Mouse (Mus musculus) liver, adult (tissue): ENCODE measurements around the gene Nbeal2.

ENCODE experiments used
- GATA4 ChIP-seq: IDR thresholded peaks from 2 replicates; pipeline ENCODE4 v1.6.1; 2014; ENCODE audit warnings: mild to moderate bottlenecking, low read length; ENCODE audit not compliant: insufficient replicate concordance

Nbeal2 gene

DNA sequence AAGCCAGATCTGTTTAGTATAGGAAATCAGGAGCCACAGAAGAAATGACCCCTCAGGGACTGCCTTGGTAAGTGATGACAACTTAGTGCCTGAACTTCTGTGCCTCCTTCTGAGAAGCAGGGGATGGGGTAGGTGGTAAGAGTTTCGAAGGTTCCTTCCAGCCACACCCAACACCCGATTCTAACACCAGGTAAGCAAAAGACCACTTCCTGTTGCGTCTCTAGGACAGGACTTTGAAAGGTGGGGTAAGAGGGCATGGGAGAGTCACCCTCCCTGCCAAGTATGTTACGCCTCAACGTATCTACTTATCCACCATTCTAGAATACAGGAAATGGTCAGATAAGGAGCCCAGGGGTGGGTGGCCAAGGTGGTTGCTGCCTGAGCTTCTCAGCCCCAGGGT is 13.0 kb downstream of the Nbeal2 start:
- TF ChIP-seq GATA4: no peak

DNA sequence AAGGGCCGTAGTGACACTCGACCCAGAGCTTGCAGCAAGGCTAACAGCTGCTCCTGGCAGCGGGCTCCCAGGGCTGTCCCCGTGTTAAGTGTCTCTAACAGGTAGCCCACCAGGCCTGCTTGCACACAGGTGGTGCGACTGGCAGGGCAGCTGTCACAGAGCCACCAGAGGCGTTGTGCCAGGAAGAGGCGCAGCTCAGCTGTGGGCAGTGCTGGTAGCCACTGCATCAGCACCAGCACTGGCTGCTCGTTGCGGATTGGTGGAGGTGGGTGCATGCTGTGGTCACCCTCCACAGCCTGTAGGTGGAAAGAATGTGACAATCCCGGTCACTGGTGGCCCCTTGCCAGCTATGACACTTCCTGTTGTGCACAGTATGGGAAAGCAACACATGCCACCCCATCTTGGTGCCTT is 15.3 kb downstream of the Nbeal2 start:
- TF ChIP-seq GATA4: no peak

DNA sequence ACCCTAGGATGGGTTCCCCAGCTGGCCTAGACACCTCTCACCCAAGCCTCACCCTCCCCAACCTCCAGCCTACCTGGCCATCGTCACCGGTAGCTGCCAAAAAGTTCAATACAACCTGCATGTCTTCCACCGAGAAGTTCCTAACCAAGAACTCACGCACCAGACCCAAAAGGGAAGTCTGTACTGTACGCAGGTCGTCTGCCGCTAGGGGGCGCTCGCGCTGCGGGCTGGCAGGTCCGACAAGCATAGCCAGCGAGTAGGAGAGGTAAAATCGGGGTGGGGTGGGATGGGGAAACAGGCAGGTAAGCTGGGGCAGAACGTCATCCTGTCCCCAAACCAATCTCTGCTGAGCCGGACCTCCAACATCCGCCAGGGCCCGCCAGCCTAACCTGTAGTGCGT is 18.7 kb downstream of the Nbeal2 start:
- no peak for TF ChIP-seq GATA4

DNA sequence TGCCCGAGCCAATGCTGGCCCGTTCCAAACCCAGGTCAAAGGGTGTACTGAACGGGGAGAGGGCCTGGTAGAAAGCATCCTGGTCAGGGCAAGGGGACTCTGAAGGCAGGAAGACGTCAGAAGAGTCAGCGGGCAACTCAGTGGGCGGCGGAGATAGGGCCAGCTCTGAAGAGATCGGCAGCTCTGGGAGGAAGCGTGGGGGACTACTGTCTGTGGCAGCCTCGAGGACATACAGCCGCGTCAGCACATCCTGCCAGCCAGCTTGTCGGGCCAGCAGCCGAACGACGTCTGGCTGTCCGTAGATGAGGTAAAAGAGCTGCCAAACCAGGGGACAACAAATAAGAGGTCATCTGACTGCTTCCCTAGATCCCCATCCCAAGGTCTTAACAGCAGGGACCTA is 20.1 kb downstream of the Nbeal2 start:
- TF ChIP-seq GATA4: peak; percentile 41; the same call in 1 of the 2 replicates

DNA sequence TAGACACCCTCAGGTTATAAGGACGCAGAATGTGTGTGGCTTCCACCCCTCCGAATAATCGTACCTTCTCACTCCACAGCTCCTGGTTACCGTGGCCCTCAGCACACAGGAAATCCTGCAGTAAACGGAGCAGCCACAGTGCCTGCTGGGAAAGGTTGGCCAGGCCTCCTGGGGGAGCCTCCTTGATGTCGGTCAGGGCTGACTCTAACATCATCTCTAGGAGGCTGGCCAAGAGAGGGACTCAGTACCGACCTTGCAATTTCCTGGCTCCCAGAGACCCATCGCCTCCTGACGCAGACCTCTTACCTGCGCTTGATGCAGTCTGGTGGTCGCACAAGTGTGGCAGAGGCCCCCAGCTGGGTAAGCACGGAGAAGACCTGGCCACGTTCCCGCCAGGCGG is 21.3 kb downstream of the Nbeal2 start:
- TF ChIP-seq GATA4: no peak

DNA sequence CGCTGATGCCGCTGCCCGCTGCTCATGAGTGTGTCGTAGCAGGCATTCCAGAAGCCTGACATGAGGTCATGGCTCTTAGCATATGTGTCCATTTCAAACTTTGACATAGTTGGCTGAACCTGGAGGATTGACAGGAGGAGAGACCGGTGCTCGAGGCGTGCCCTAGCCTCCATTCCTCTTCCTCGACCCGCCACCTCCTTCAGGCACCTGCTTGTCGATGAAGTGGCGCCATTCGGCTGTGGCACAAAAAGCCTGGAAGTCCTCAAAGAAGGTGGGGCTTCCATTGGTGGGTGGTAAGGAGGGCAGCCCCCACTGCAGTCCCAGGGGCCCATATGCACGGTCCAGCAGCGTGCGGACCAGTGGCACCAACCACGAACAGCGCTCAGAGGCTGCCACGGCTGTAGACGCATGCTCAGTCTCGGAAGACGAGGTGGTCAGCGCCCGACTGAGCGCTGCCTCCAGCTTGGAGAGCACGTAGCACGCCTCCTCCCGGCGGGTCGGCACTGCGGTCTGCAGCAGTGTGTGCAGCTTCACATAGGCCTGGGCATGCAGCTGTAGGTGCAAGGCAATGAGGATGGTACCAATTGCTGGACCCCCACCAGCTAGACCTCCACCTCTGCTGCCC is 22.2 kb downstream of the Nbeal2 start:
- no peak for TF ChIP-seq GATA4

DNA sequence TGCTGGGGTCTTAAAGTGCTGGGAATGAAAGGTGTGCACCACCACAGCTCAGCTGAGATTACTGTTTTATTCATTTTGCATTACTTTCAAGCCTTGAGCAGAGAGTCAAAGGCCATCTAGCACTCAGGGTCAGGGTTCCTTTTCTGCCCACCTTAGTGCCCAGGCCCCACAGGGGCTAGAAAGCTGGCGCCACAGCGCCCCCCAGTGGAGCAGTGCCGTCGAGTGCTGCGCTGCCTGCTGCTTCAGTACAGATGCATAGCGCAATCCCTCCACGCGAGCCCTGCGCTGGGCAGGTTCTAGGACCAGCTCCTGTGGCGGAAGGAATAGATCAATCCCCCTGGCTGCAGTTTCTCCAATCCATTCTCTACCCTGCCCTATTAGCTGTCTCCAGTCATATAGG is 22.8 kb downstream of the Nbeal2 start:
- TF ChIP-seq GATA4: no peak

DNA sequence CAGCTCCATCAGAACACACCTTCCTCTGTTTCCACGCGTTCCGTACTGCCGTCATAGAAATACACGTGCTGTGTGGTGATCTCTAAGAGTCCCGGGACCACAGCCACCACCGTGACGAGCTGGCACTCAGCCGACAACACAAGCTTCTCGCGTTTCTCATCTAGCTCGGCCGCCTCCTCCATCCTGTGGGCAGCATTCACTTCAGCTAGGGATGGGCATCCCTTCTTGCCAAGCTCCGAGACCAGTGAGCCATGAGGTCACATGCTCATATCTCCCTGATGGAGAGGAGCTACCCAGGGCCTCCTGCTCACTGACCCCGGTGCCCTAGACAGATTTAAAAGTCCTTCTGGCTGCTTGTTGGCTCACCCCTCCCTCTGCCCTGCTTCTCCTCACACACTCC is 23.8 kb downstream of the Nbeal2 start:
- no peak for TF ChIP-seq GATA4

DNA sequence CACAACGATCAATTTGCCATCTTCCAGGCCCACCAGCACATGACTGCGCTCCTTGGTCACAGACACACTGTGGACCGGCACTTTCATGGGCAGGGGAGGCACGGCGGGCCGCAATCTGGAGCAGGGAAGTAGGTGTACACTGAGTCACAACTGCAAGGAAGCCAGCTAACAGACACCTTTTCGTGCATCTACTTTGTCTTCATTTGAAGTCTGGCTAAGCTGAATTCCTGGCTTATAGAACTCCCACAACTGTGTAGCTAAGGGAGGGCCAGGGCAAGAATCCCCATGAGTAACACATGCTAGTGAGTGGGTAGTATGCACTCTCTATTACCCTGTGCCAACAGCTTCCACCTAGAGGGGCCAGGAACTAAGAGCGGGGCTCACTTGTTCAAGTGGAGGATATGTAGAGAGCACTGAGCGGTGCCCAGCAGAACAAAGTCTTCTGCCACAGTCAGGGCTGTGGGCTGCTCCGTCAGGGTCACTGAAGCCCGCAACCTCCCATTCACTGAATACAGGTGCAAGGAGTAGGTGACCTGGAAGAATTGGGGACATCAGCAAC is 28.5 kb downstream of the Nbeal2 start:
- no peak for TF ChIP-seq GATA4

DNA sequence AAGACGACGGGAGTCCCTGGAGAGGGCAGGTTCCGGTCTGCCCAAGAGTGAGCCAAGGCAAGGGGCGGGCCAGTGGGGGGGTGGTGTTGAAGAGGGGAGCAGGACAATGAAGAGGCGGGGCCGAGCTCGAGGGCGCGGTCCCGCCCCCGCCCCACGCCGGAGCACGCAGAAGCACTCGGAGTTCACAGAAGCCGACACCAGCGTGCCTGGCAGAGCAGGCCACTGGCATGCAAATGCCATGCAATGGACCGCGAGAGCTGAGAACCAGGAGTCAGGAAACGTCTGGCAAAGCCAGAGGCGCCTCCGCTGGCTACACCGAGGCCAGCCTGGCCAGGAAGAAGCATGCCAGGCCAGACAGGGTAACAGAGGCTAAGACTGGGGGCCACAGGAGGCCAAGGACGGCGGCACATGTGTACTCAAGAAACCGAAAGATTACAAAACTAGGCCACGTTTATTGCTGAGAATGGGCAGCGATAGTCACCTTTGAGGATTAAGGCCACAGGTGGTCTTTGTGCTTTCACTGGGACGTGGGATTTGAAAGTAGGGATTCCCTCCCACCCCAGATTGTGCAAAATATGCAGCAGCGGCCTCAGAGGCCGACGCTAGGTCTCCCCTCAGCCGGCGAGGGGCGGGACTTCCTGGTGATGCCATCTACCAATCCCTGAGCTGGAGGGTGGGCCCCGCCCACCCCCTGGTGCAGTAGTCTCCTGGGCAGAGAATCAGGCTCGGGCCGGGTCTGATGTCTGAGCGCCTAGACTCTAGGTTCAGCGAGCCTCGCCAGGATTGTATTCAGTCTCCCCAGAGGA is 29.4 kb downstream of the Nbeal2 start, which contains the start of gene Nradd:
Nradd (minus strand) TSS at position 92 of the 806 bp plus-strand sequence.
- TF ChIP-seq GATA4: no peak

DNA sequence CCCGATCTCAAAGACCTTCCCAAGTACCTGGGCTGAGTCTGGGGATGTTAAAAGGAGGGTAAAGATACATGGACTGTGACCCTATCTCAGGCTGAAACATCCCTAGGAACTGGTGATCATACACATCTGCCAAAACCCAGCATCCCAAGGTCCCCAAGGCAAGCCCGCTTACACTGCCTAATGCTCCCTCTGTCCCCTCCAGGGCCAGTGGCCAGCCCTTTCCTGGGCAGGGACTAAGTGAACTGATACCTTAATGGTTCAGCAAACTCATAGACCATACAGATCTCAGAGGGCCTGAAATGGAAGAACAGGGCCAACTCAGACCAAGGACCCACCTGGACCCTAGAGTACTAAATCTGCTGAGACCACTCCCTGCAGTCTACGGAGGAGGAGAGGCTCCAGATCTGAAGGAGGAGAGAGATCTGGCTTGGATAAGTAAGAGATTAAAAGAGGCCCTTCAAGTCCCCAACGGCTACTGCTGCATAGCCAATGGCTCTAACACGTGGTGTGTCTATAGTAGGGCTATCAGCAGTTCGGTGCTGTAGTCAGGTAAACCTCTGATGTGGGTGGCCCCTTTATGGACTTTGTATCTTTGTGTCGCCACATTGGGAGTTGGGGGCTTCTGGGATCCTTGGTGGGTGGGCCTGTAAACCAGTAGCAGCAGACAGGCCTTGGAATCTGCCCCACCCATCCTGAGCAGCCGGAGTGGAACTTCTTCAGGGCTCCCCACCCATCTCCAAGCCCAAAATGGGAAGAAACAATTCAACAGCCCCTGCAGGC is 30.4 kb downstream of the Nbeal2 start:
- no peak for TF ChIP-seq GATA4

DNA sequence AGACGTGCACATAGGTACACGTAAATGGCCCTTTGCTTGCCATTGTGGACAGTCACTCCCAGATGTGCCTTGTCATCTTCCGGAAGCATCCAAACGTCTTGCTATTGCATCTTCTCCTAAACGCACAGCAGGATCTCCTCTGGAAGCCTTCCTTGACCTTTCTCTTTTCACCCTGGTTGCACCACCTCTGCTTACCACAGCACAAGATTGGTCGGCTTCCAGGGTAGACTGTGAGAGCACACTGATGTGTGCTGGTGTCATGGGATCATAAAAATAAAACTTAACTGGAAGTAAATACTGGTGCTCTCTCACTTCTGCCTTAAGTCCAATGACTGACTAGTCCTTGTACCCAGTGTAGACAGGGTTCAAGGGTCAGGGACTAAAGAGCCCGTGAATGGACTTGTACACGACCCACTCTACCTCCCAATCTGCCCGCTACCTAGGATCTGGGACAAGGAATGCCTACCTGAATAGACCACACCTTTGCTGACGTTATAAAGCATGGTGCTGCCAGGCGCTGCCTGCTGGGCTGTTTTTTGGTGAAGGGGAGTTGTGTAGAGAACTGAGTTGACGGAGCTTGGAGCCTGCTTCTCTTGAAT is 31.2 kb downstream of the Nbeal2 start:
- TF ChIP-seq GATA4: no peak

DNA sequence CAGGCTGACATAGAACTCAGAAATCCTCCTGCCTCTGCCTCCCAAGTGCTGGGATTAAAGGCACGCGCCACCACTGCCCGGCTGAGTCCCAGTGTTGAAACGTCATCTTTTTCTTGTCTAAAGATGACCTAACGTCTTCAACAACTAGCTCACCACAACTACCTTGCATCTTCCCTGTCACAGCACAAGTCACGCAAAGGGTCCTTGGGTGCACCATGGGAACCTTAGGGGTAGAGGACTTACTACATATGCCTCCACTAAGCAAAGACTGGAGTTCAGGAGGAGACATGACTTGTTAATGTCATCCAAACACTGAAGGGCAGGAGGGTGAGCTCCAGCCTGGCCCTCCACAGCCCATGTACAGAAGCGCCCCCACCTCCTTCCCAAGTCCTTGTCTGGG is 33.3 kb downstream of the Nbeal2 start:
- TF ChIP-seq GATA4: no peak

DNA sequence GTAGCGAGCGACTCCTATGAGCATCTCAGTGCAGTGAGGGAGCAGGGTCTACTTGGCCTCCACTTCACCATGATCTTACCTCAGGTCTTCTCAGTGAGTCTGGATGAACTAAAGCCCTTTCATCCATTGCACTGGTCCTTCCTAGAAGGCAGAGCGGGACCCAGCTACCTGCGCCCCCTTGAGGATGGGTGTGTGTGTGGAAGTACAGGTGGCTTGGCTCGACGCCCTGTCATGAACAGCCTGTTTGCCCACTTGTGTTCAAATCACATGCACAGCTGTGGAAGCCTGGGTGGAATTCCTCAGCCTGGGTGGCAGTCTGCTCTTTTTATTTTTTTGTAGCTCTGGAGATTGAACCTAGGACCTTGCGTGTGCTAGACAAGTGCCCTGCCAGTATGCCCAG is 33.8 kb downstream of the Nbeal2 start:
- no peak for TF ChIP-seq GATA4

DNA sequence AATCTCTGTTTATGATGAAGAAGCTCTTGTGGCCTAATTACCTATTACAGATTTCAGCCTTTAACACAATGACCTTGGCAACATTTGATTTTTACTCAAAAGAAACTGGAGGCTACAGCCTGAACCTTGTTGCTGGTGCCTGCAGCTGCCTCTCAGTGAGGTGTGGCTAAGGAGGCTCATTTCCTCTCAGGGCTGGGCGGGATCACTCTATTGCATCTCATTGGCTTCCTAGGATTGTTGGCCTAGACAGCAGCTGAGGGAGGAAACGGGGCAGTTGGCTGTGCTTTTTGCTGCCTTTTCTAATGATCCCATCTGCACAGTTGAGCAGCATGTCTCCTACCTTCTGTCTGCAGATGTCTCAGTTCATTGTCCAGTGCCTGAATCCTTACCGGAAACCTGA is 36.9 kb downstream of the Nbeal2 start:
- no peak for TF ChIP-seq GATA4
